Mouse (Mus musculus) v-Abl transformed pro-B cells (cell line): ENCODE data around the gene Dip2c.

Experiments
- in situ Hi-C, 2 experiments: fragments of 400-800 bp; cut with MboI; formaldehyde crosslinking; loops; one replicate each; pipeline ENCODE4 v1.15.1; 2025; ENCODE audit not compliant: unreplicated experiment in 2 of 2

Gene Dip2c

GRCm38 (mm10) chr13:9637949-9638348 is 361.6 kb downstream of the Dip2c start:
- in situ Hi-C loops: loop anchor here (5.0 to 25.0 kb wide), 5 partner anchors 173 to 753 kb away; partner anchors contain the start of gene Idi1 (in 1 of the 2)

- in situ Hi-C loops: loop anchor here in 1 of 2 experiments (25.0 kb wide), 1 partner anchor 186 kb away; no protein-coding TSS in a partner anchor
Measured at GRCm38 (mm10) chr13:9648716-9649115, 372.4 kb downstream of the Dip2c start.

GRCm38 (mm10) chr13:9649894-9650293 is 373.6 kb downstream of the Dip2c start:
- in situ Hi-C loops: loop anchor here in 1 of 2 experiments (25.0 kb wide), 1 partner anchor 188 kb away; no protein-coding TSS in a partner anchor

- in situ Hi-C loops: no loop called here
Measured at GRCm38 (mm10) chr13:9650580-9650979, 374.3 kb downstream of the Dip2c start.

GRCm38 (mm10) chr13:9653018-9653417 is 376.7 kb downstream of the Dip2c start:
- in situ Hi-C loops: no loop called here

GRCm38 (mm10) chr13:9656613-9657012 is 380.3 kb downstream of the Dip2c start:
- in situ Hi-C loops: no loop called here

GRCm38 (mm10) chr13:9660711-9661110 is 384.4 kb downstream of the Dip2c start:
- in situ Hi-C loops: no loop called here

- in situ Hi-C loops: no loop called here
Measured at GRCm38 (mm10) chr13:9663593-9663992, 387.3 kb downstream of the Dip2c start.

- in situ Hi-C loops: no loop called here
Measured at GRCm38 (mm10) chr13:9667954-9668496, 391.7 kb downstream of the Dip2c start.

- in situ Hi-C loops: no loop called here
Measured at GRCm38 (mm10) chr13:9669246-9669645, 392.9 kb downstream of the Dip2c start.

- in situ Hi-C loops: no loop called here
Measured at GRCm38 (mm10) chr13:9674126-9674525, 397.8 kb downstream of the Dip2c start.

GRCm38 (mm10) chr13:9681492-9681891 is 405.2 kb downstream of the Dip2c start:
- in situ Hi-C loops: no loop called here

GRCm38 (mm10) chr13:9683280-9683679 is 407.0 kb downstream of the Dip2c start:
- in situ Hi-C loops: no loop called here

- in situ Hi-C loops: no loop called here
Measured at GRCm38 (mm10) chr13:9684153-9684923, 408.0 kb downstream of the Dip2c start.

GRCm38 (mm10) chr13:9686261-9686660 is 409.9 kb downstream of the Dip2c start:
- in situ Hi-C loops: no loop called here

- in situ Hi-C loops: no loop called here
Measured at GRCm38 (mm10) chr13:9686765-9687164, 410.4 kb downstream of the Dip2c start.

GRCm38 (mm10) chr13:9689366-9689765 is 413.0 kb downstream of the Dip2c start:
- in situ Hi-C loops: no loop called here

GRCm38 (mm10) chr13:9692876-9693275 is 416.5 kb downstream of the Dip2c start:
- in situ Hi-C loops: no loop called here

- in situ Hi-C loops: no loop called here
Measured at GRCm38 (mm10) chr13:9694651-9695050, 418.3 kb downstream of the Dip2c start.

GRCm38 (mm10) chr13:9695403-9695802 is 419.1 kb downstream of the Dip2c start:
- in situ Hi-C loops: no loop called here

GRCm38 (mm10) chr13:9695809-9696208 is 419.5 kb downstream of the Dip2c start:
- in situ Hi-C loops: no loop called here

- in situ Hi-C loops: no loop called here
Measured at GRCm38 (mm10) chr13:9697340-9697739, 421.0 kb downstream of the Dip2c start.
